ENCODE assay signal across 24 mouse cellular contexts in the genomic region with DNA sequence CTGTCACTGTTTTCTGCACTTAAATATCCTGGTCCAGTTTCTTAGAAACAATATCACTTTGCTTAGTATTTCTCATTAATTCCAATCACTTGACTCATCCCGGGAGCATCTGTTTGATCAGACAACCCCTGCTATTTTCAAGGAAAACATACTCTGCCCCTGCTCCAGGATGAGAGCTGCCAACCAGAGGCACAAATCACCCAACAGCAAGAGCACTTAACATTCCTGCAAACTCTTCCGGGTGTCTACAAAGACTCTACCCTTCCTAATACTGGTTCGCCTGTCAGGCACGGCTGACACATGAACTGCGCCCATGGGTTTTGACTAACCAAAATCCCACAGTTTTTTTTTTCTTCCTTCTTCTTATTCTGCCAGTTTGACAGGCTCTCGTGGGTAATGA.
DNase-seq lines count a peak whose midpoint lies in the region; TF ChIP-seq lines count a peak whose summit lies in the region.
"Had no signal": no experiment of that assay in that cellular context is flagged by ENCODE, and none has a peak within 500 bp of the region (broad histone marks: within the 10 kb centered on the region; RNA-seq: fewer than 3 reads in every experiment).

No protein-coding gene starts in this region.

- no peak overlapping the region for H3K9ac ChIP-seq in heart, adult 2 months (ENCODE audit: low read depth, low read length)
- H3K9ac ChIP-seq: embryonic facial prominence, embryonic 13.5 days; forebrain, embryonic 12.5 days; hindbrain, embryonic 15.5 days; intestine, embryonic 15.5 days; midbrain, embryonic 12.5 days had no signal

- no peaks in the 10 kb centered on the region; the same call in 1 of the 2 replicates for H3K79me2 ChIP-seq in heart, adult 2 months (replicated peaks; ENCODE audit: control insufficient read depth, insufficient read depth, low read length)

- TF ChIP-seq EP300 in heart, adult 2 months (IDR thresholded peaks at IDR 0.05; ENCODE audit: insufficient read depth, low read depth, low read length), result no peak

- H3K27me3 ChIP-seq in heart, adult 2 months (ENCODE audit: control insufficient read depth, insufficient read depth, low read length), result no peaks in the 10 kb centered on the region
- H3K27me3 ChIP-seq: CH12.LX; embryonic facial prominence, embryonic 13.5 days; forebrain, embryonic 12.5 days; hindbrain, embryonic 15.5 days; intestine, embryonic 15.5 days; midbrain, embryonic 12.5 days had no signal

- H3K4me1 ChIP-seq in heart, adult 2 months (ENCODE audit: control insufficient read depth, insufficient read depth, low read length), result no peaks in the 10 kb centered on the region; the same call in none of the 2 replicates
- H3K4me1 ChIP-seq: embryonic facial prominence, embryonic 13.5 days; forebrain, embryonic 12.5 days; hindbrain, embryonic 15.5 days; intestine, embryonic 15.5 days; limb, embryonic 10.5 days; midbrain, embryonic 12.5 days had no signal

- 43% methylated on average over 6 of the region's 6 CpGs for WGBS in heart, adult 2 months

- intact Hi-C loops in heart, adult 2 months (cut with DNase I), result no loop called here
- intact Hi-C loops in heart, postnatal 10 days (cut with DNase I), result no loop called here
- intact Hi-C loops in left cerebral cortex, postnatal 36 days (cut with DNase I), result no loop called here

- peak; percentile 10 to 20 for DNase-seq in heart, adult 18-20 months
- no peak for DNase-seq in heart, adult 2 months
- DNase-seq in Muller cell, postnatal 12 days (ENCODE audit: inconsistent ontology term), result peak; percentile 22
- DNase-seq in adrenal gland, postnatal 25 days, result peak; percentile 15
- DNase-seq in heart, postnatal 10 days, result peak; percentile 18 to 39
- DNase-seq in thymus, postnatal 0 days (ENCODE audit: low spot score), result no peak
- no peak for DNase-seq in left cerebral cortex, postnatal 36 days (ENCODE audit: low spot score in 2 of 2)
- DNase-seq: B cell, adult 2 months; cerebellum, adult 11-12 months; cerebellum, postnatal 10 days; gastrocnemius, postnatal 25 days; kidney, adult 8-10 months; kidney, postnatal 10 days; thymus, adult 2 months had no signal

- TF ChIP-seq POLR2A in heart, adult 2 months (IDR thresholded peaks at IDR 0.05; ENCODE audit: insufficient read depth, low read depth, low read length), result no peak

- H3K4me3 ChIP-seq in heart, adult 2 months, result no peak overlapping the region
- H3K4me3 ChIP-seq: embryonic facial prominence, embryonic 13.5 days; erythroblast, embryonic 14.5 days; forebrain, embryonic 12.5 days; hindbrain, embryonic 15.5 days; intestine, embryonic 15.5 days; limb, embryonic 10.5 days; midbrain, embryonic 12.5 days had no signal

- no peak for TF ChIP-seq CTCF in heart, adult 2 months (IDR thresholded peaks at IDR 0.05)

- no peaks in the 10 kb centered on the region; the same call in 1 of the 2 replicates for H3K36me3 ChIP-seq in heart, adult 2 months (ENCODE audit: control insufficient read depth, insufficient read depth, low read length)
- H3K36me3 ChIP-seq: embryonic facial prominence, embryonic 13.5 days; forebrain, embryonic 12.5 days; G1E; hindbrain, embryonic 15.5 days; intestine, embryonic 15.5 days; limb, embryonic 10.5 days; midbrain, embryonic 12.5 days had no signal

- no peak overlapping the region for H3K27ac ChIP-seq in heart, adult 2 months
- H3K27ac ChIP-seq: embryonic facial prominence, embryonic 13.5 days; forebrain, embryonic 12.5 days; hindbrain, embryonic 15.5 days; intestine, embryonic 15.5 days; limb, embryonic 10.5 days; midbrain, embryonic 12.5 days; stomach, postnatal 0 days had no signal

Comparison
In these comparisons a context has a peak if more than half of its experiments do, and no peak if none do; other contexts are left out.
1. DNase-seq: peak in heart, adult 18-20 months (2 of 2), Muller cell, postnatal 12 days (single experiment), adrenal gland, postnatal 25 days (single experiment) and heart, postnatal 10 days (2 of 2); none in heart, adult 2 months (0 of 2), thymus, postnatal 0 days (single experiment) and left cerebral cortex, postnatal 36 days (0 of 2).